Mouse (Mus musculus) cerebellum, adult 2 months (tissue): ENCODE data around the gene Neurog1.

Experiments used
- CTCF ChIP-seq: fragments of 200-500 bp; IDR thresholded peaks from 2 replicates; pipeline ENCODE4 v1.5.1; 2011; ENCODE audit warnings: low read depth, mild to moderate bottlenecking, control low read depth, low read length, moderate library complexity, borderline replicate concordance; ENCODE audit not compliant: insufficient read depth
- POLR2A ChIP-seq: fragments of 200-500 bp; IDR thresholded peaks from 2 replicates; pipeline ENCODE4 v1.6.1; 2011; ENCODE audit warnings: low read length, control low read depth, borderline replicate concordance; ENCODE audit not compliant: insufficient read depth

DNA sequence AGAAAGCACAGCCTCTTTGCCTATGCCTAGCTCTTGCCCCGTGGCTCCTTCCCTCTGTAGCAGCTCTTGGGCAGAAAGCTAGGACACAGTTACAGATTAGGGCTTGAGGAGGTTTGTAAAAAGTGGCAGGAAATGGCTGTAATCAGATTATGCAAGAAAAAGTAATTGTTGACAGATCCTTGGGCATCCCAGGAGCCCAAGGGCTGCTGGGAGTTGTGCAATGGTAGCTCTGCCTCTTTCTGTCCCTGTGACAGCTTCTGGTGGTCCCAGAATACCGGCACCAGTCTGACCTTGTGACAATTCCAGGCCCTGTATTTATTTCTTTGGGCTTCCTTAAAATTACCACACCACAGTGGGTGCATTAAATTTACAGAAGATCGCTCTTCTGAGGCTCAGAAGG lies 1.4 kb upstream of the Neurog1 start:
- TF ChIP-seq CTCF (no peak), POLR2A (no peak)
